Mouse (Mus musculus) neural tube, embryonic 14.5 days (tissue): Measurements from ENCODE around the gene Pcdh15. TPM values are rescaled to one million over a fixed set of nuclear protein-coding genes. Genes with fewer than 3 reads are reported as not detected.

ENCODE experiments used
- ATAC-seq: fragments of 200-750 bp; cut with Nextera tagmentation; 2 replicates; pipeline ENCODE4 v1.8.0; 2017; ENCODE audit warnings: low read depth, mild to moderate bottlenecking, moderate TSS enrichment, moderate library complexity
- H3K27ac ChIP-seq: fragments of 300-500 bp; sonication (generic); 2 replicates; pipeline ENCODE4 v1.5.1; 2014; ENCODE audit warnings: low read depth, mild to moderate bottlenecking, control low read depth, low read length, moderate library complexity, mixed read lengths
- H3K27me3 ChIP-seq: fragments of 300-500 bp; sonication (generic); 2 replicates; pipeline ENCODE4 v1.6.1; 2014; ENCODE audit warnings: low read length; ENCODE audit not compliant: control insufficient read depth, insufficient read depth
- H3K36me3 ChIP-seq: fragments of 300-500 bp; sonication (generic); 2 replicates; pipeline ENCODE4 v1.6.1; 2014; ENCODE audit warnings: low read length, mixed read lengths; ENCODE audit not compliant: control insufficient read depth, insufficient read depth
- H3K4me1 ChIP-seq: fragments of 300-500 bp; sonication (generic); 2 replicates; pipeline ENCODE4 v1.6.1; 2014; ENCODE audit warnings: low read length; ENCODE audit not compliant: control insufficient read depth, insufficient read depth
- H3K4me2 ChIP-seq: fragments of 300-500 bp; sonication (generic); 2 replicates; pipeline ENCODE4 v1.6.1; 2014; ENCODE audit warnings: mild to moderate bottlenecking, low read depth, low read length, control low read depth
- H3K4me3 ChIP-seq: fragments of 300-500 bp; sonication (generic); 2 replicates; pipeline ENCODE4 v1.5.1; 2014; ENCODE audit warnings: low read depth, low read length, control low read depth, mixed read lengths
- H3K9ac ChIP-seq: fragments of 300-500 bp; sonication (generic); replicated peaks from 2 replicates; pipeline ENCODE4 v1.6.1; 2014; ENCODE audit warnings: low read depth, mild to moderate bottlenecking, control low read depth, low read length, mixed read lengths
- H3K9me3 ChIP-seq: fragments of 300-500 bp; sonication (generic); 2 replicates; pipeline ENCODE4 v1.6.1; 2016; ENCODE audit warnings: low read length; ENCODE audit not compliant: control insufficient read depth
- WGBS: fragments of 180-500 bp; shearing (Covaris S2); extraction: QIAGEN DNeasy Blood & Tissue Kit; methylation state at CpG from one replicate; pipeline ENCODE4 v1.1.7; 2014; 5-methylcytosine and 5-hydroxymethylcytosine counted together
- polyA plus RNA-seq: library from polyadenylated mRNA; unstranded; fragments of >200 nt; fragmentation: Nextera tagmentation; extraction: Ambion mirVana; gene quantifications from 2 replicates; pipeline ENCODE4 v1.2.1, GENCODE M21; 2014

Gene Pcdh15
- polyA plus RNA-seq, 1 experiment from 2014 or later, result 23.0 TPM

DNA sequence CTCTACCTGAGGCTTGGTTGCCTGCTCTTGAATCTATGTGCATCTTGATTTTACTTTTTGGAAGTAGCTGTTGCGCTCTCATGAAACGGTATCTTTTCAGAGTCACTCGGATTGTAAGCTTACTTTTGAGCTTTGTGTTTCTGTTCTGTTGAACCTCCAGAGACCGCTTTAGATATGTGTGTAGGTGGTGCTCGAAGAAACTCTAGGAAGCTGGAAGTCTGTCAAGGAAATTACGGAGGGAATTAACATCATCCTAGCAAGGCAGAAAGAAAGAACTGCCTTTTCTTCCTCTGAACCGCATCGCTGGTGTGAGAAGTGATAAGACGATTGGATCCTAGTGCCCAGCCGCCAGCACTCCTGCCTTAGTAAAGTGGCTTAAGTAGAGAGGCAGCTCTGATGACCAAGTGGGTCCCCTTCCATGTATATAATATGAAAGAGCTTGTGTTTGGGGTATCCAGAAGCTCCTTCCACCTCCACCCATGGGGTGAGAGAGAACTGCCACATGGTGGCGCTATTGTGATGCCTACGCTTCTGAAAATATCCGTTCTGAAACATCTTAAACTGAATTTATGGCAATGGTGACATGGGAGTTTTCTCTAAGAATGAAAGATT lies 4.3 kb downstream of the Pcdh15 start:
- 82% methylated on average over 13 of the region's 13 CpGs for WGBS
- Histone ChIP-seq H3K4me3 (no peak overlapping the region), H3K36me3 (no peaks in the 10 kb centered on the region), H3K27ac (no peak overlapping the region), H3K4me2 (no peak overlapping the region), H3K27me3 (peaks cover 10% of the 10 kb centered on the region), H3K4me1 (no peaks in the 10 kb centered on the region), H3K9me3 (no peaks in the 10 kb centered on the region), H3K9ac (no peak overlapping the region)
- ATAC-seq, result no peak

- no peak for ATAC-seq
- Histone ChIP-seq H3K4me1 (no peaks in the 10 kb centered on the region), H3K9ac (no peak overlapping the region), H3K9me3 (no peaks in the 10 kb centered on the region), H3K36me3 (no peaks in the 10 kb centered on the region), H3K27me3 (no peaks in the 10 kb centered on the region), H3K4me3 (no peak overlapping the region), H3K4me2 (no peak overlapping the region), H3K27ac (no peak overlapping the region)
- WGBS, result 48% methylated on average over 2 of the region's 2 CpGs
Measured at GRCm38 (mm10) chr10:73105893-73106292, 6.8 kb downstream of the Pcdh15 start.

DNA sequence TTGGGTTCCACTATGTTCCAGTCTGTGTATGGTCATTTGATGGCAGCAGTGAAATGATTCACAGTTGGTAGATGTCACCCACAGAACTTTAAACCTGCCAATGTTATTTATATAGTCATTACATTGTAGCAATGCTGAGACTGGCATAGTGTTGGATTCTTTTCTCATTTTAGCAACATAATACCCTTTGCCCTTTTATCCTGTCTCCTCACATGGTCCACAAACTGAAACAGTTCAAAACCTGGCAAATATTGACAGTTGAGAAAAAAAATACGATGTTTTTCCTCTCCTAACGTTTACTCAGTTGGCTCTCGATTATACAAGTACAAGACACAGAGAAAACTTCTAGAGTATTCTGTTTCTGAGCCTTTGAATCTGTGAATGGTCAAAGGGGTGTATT lies 38.8 kb downstream of the Pcdh15 start:
- no peaks in the 10 kb centered on the region for H3K9me3 ChIP-seq
- no peak overlapping the region for H3K9ac ChIP-seq
- no peak overlapping the region for H3K4me3 ChIP-seq
- H3K27me3 ChIP-seq, result no peaks in the 10 kb centered on the region
- WGBS, result 83% methylated on average over 3 of the region's 3 CpGs
- no peak overlapping the region for H3K27ac ChIP-seq
- ATAC-seq, result no peak
- H3K4me1 ChIP-seq, result no peaks in the 10 kb centered on the region
- H3K36me3 ChIP-seq, result no peaks in the 10 kb centered on the region
- H3K4me2 ChIP-seq, result no peak overlapping the region

GRCm38 (mm10) chr10:73147543-73147942 lies 48.4 kb downstream of the Pcdh15 start:
- no peaks in the 10 kb centered on the region for H3K27me3 ChIP-seq
- no peaks in the 10 kb centered on the region for H3K4me1 ChIP-seq
- no peak overlapping the region for H3K27ac ChIP-seq

GRCm38 (mm10) chr10:73147978-73148377 lies 48.8 kb downstream of the Pcdh15 start:
- Histone ChIP-seq H3K27ac (no peak overlapping the region), H3K27me3 (no peaks in the 10 kb centered on the region), H3K4me3 (no peak overlapping the region), H3K36me3 (no peaks in the 10 kb centered on the region), H3K9me3 (no peaks in the 10 kb centered on the region), H3K4me1 (no peaks in the 10 kb centered on the region), H3K4me2 (no peak overlapping the region), H3K9ac (no peak overlapping the region)
- no peak for ATAC-seq
- WGBS, result 79% methylated on average over 4 of the region's 4 CpGs

More at GRCm38 (mm10) chr10:73147543-73147942, 48.4 kb downstream of the Pcdh15 start:
- H3K4me3 ChIP-seq, result no peak overlapping the region
- no peaks in the 10 kb centered on the region for H3K9me3 ChIP-seq
- no peaks in the 10 kb centered on the region for H3K36me3 ChIP-seq
- H3K9ac ChIP-seq, result no peak overlapping the region
- no peak overlapping the region for H3K4me2 ChIP-seq
- ATAC-seq, result no peak

GRCm38 (mm10) chr10:73154544-73154943 lies 55.4 kb downstream of the Pcdh15 start:
- Histone ChIP-seq H3K4me2 (no peak overlapping the region), H3K4me3 (no peak overlapping the region), H3K9ac (no peak overlapping the region), H3K9me3 (no peaks in the 10 kb centered on the region; the same call in 1 of the 2 replicates), H3K27ac (no peak overlapping the region), H3K27me3 (no peaks in the 10 kb centered on the region), H3K36me3 (no peaks in the 10 kb centered on the region), H3K4me1 (no peaks in the 10 kb centered on the region)
- no peak for ATAC-seq
- WGBS, result 84% methylated on average over 5 of the region's 5 CpGs

DNA sequence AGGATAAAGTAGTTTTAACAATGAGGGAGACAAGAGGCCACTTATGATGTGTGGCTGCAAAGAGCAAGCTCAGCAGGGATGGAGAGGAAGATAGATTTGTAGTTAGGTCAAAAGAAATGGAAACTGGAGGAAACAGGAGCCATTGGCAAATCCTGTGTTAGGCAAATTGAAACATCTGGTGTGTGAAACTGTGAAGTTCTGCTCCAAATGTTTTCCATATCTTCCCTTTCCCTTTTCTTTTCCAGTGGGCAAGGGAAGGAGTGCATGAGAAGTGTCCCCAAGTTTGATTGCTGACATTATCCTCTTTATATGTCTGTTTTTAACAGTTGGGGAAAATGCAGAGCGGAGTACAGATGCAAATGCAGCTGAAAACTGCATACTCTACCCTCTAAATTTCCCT lies 62.6 kb downstream of the Pcdh15 start:
- H3K27me3 ChIP-seq, result no peaks in the 10 kb centered on the region
- no peak overlapping the region for H3K9ac ChIP-seq
- whole genome bisulfite sequencing, result 90% methylated on average over 1 of the region's 1 CpGs
- no peak overlapping the region for H3K27ac ChIP-seq
- no peak overlapping the region for H3K4me3 ChIP-seq
- H3K36me3 ChIP-seq, result no peaks in the 10 kb centered on the region
- H3K4me1 ChIP-seq, result no peaks in the 10 kb centered on the region
- ATAC-seq, result no peak
- no peaks in the 10 kb centered on the region; the same call in 1 of the 2 replicates for H3K9me3 ChIP-seq
- H3K4me2 ChIP-seq, result no peak overlapping the region

- WGBS, result 68% methylated on average over 2 of the region's 2 CpGs
- H3K9me3 ChIP-seq, result no peaks in the 10 kb centered on the region
- no peak overlapping the region for H3K4me3 ChIP-seq
- no peak for ATAC-seq
- H3K27me3 ChIP-seq, result no peaks in the 10 kb centered on the region
- no peak overlapping the region for H3K27ac ChIP-seq
- no peaks in the 10 kb centered on the region for H3K36me3 ChIP-seq
- H3K4me2 ChIP-seq, result no peak overlapping the region
- H3K9ac ChIP-seq, result no peak overlapping the region
- H3K4me1 ChIP-seq, result no peaks in the 10 kb centered on the region
Measured at GRCm38 (mm10) chr10:73216001-73216400, 116.9 kb downstream of the Pcdh15 start.

DNA sequence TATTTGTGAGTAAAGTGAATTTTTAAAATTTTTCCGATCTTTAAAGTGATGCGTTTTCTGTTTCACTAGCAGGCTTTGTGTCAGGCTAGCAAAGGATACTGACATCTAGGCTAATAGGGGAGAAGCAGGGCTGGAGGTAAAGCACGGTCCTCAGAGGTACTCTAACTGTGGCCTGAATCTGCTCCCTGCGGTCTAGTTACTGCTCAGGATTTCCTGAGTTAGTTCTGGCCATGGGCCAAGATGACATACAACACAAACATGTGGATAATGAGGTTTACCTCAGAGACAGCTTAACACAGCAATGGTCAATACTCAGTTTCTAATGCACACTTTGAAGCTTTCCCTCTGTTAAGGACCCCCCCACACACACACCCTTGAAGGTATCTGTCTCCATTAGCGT lies 143.2 kb downstream of the Pcdh15 start:
- Histone ChIP-seq H3K9me3 (no peaks in the 10 kb centered on the region), H3K27ac (no peak overlapping the region), H3K36me3 (no peaks in the 10 kb centered on the region), H3K27me3 (no peaks in the 10 kb centered on the region), H3K4me1 (no peaks in the 10 kb centered on the region), H3K4me2 (no peak overlapping the region), H3K9ac (no peak overlapping the region), H3K4me3 (no peak overlapping the region)
- WGBS, result 84% methylated on average over 5 of the region's 5 CpGs
- no peak for ATAC-seq
